Mouse (Mus musculus) embryo, embryonic 10.5 days (tissue): ENCODE measurements around the gene Scfd2.

ENCODE experiments used
- DNase-seq: peaks from one replicate; pipeline ENCODE4 v3.0.0-alpha.2; 2015; ENCODE audit warnings: low spot score

The Scfd2 gene

GRCm38 (mm10) chr5:74365408-74365807, 166.2 kb downstream of the Scfd2 start:
- DNase-seq = peak; percentile 42

DNA sequence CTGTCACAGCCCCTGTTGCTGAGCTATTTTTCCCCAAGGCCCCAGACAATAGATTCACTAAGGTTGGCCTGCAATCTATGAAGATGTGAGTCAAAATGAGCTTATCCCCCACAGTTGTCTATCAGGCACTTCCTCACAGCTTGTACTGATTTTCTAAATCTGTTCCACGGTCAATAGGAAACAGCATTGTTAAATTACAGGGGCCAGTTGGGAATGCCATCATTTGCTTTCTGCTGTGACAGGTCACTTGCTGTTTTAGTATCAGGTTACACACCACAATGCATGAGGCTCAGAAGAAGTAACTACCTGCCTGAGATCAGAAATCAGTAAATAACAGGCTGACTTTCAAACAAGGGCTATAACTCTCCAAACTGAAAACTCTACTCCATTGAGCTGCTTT, 168.3 kb downstream of the Scfd2 start:
- DNase-seq = peak; percentile 58

DNA sequence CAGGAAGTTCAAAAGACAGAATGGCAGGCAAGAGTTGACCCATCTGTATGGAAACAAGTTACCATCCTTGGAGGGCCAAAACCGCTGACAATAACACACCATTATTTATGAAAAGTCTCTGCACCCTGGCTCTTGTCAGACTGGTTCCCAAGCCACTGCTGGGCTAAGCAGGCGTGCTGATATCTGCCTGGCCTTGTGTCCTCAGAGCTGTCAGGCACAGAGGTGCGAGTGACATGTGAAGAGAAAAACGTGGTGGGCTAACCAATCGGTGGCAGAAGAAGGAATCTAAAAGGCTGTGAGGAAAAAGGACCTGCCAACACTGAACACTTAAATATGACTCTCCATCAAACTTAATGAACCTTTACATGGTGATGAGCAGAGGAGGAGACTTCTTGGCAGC, 170.0 kb downstream of the Scfd2 start:
- DNase-seq = peak; percentile 35

GRCm38 (mm10) chr5:74358033-74358432, 173.5 kb downstream of the Scfd2 start:
- no peak for DNase-seq

GRCm38 (mm10) chr5:74355416-74356177, 176.0 kb downstream of the Scfd2 start:
- no peak for DNase-seq

DNA sequence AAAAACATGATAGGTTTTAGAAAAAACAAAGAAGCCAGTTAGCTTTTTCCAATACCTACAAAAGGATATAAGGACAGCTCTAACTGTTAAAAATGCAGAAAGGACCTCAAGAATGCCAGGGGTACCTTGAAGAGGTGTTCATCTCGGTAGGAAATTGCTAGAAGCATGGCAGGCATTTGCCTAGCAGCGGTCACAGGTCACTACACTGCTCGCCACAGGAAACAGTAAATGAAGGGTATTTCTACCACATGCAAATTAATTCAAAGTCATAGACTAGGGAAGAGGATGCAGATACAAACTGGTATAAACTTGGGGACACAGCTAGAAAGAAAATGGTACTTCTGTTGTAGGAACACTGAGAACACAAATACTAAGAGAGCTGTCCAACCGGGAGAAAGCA, 180.7 kb downstream of the Scfd2 start:
- DNase-seq = no peak

GRCm38 (mm10) chr5:74348079-74348870, 183.3 kb downstream of the Scfd2 start:
- no peak for DNase-seq

DNA sequence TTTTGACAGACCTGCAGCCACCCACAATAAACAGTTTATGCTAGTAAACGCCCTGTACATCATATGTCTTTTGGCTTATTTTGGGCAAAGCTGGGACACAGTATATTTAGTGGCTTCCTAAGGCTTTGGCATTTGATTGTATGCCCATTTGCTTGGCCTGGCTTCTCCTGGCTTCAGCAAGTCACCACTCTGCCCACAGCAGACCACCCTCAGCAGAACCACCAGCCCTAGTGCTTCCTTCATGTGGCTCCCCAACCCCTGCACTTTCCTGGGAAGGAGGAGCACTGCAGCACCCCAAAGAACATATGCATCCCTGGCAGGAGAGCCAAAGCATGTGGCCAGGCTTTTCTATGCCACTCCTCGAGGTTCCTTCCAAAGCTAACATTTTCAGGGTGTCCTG, 188.5 kb downstream of the Scfd2 start:
- DNase-seq = no peak

DNA sequence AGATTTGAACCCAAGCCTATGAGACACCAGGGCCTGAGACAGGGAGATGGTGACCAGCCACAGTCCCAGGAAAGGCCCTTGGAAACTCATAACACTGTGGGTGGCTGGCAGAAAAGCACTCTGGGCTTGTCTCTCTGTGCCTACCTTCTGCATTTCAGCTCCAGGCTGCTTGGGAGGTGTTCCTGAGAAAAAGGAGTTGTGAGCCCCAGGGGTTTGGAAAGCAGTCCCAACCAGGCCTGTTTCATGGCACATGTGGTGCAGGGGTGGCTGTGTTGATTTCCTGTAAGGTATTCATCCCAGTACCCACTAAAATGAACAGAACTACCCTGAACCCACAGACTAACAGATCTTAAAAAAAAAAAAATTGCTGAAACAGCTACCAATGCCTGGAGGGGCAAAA, 189.0 kb downstream of the Scfd2 start:
- no peak for DNase-seq

- DNase-seq = no peak
Observed at GRCm38 (mm10) chr5:74337491-74337890, 194.1 kb downstream of the Scfd2 start.

DNA sequence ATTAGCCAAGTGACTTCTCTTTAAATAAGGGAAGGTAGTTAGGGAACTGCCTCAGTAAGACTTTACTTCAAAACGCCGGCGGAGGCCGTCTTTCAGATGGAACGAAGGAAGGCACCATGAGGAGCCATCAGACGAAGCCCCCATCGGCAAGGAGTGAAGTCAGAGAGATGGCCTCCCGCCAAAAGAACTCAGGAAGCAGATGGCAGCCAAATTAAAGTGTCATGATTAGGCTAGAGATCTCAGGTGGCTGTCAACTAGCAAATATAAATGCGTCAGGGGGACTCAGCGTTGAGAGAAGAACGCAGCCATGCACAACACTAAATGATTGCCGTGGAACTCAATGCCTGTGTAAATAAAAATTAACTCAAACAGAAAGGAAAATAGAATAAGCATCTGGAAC, 194.8 kb downstream of the Scfd2 start:
- no peak for DNase-seq

DNA sequence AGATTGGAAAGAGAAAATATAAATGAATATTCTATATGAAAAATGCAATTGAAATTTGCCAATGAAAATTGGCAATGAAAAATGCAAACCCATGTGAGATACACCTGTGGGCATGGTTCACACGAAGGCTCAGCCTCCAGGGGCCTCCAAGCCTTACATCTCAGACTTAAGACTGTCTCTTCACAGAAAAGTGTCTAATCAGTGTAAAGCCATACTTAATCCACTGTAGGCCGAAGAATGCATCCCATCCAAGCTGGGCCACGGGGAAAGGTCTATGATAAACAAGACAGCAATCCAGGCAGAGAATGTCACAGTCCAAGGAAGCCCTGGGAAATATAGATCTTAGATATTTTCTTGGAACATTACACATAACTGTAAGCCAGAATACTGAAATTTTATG, 198.3 kb downstream of the Scfd2 start:
- DNase-seq = no peak

DNA sequence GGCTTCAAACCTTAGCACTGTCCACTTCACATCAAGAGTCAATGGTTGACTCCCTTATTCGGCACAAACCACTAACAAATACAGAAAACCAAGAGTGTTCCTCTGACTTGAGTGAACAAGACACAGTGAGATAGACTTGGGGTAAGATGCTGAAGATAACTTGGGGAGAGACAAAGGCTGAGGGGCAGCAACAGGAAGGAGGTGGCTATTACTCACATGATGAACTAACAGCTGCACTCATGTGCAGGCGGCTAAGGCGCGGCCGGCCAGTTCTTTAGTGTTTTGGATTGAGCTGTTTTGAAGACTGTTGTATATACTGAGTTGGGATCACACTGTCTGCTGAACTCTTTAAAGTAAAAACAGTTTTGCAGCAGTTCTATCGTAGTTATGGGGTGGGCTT, 205.3 kb downstream of the Scfd2 start:
- no peak for DNase-seq

GRCm38 (mm10) chr5:74321010-74321746, 210.4 kb downstream of the Scfd2 start:
- DNase-seq = peak; percentile 37

DNA sequence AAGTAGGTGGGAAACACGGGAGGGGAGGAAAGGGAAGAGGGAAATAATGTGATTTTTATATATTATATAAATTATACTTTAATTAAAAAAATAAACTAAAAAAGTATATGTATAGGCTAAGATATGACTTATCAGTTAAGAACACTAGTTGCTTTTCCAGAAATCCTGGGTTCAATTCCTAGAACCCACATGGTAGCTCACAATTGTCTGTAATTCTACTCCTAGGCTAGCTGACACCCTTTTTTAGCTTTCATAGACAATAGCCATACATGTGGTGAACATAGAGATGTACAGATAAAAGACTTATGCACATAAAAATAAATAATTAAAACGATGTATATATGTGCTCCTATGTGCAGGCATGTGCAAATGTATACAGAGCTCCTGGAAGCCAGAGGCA, 212.0 kb downstream of the Scfd2 start:
- no peak for DNase-seq

GRCm38 (mm10) chr5:74317174-74317573, 214.4 kb downstream of the Scfd2 start:
- no peak for DNase-seq

GRCm38 (mm10) chr5:74316333-74316945, 215.1 kb downstream of the Scfd2 start:
- DNase-seq = no peak

- DNase-seq = peak; percentile 60
Observed at GRCm38 (mm10) chr5:74315471-74316245, 215.9 kb downstream of the Scfd2 start.

GRCm38 (mm10) chr5:74314501-74314900, 217.1 kb downstream of the Scfd2 start:
- no peak for DNase-seq

- no peak for DNase-seq
Observed at GRCm38 (mm10) chr5:74313542-74313941, 218.0 kb downstream of the Scfd2 start.

- DNase-seq = peak; percentile 49
Observed at GRCm38 (mm10) chr5:74311865-74312264, 219.7 kb downstream of the Scfd2 start.
